Mouse (Mus musculus): ENCODE results near the gene Kng1. TPM values are rescaled to one million over a fixed set of nuclear protein-coding genes. Genes with fewer than 3 reads are reported as not detected.

The Kng1 gene
- polyA plus RNA-seq (2012; rRNA removed): 2.2 and 4.1 TPM in 2 replicates

DNA sequence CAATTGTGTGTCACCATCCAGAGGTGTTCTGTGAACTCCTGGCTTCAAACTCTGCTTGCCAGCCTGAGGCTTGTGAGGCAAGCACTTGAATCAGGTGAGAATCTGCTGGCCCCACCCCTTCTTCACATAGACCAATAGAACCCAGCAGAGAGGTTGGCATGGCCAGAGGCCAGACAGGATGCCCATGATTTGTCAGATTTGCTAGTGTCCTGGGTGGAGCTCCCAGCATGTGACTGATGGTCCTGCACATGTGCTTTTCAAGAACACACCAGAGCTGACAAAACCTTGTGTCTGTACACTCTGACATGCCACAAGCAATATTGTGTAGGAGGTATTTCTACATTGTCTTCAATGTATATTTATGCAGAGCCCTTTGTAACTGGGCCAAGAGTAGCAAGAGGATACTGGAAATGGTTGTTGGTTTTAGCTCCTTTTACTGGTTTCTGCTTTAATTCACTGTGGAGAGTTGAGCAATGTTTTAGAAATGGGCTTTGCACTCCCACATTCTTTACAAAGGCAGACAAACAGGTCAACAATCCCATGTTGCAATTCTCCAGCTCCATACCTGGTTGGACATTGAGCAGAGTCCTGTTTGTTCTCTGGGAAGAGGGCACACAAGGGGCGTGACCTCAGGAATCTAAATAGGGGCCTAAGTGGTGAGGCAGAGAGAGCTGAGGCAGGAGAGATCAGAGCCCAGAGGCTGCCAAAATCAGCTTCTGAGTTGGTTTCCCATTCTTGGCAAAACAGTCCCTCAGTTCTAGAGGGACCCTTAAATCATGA, at the start of gene Kng1:
Gene Kng1 (plus strand): TSS at position 198 of the 780 bp plus-strand sequence.

DNA sequence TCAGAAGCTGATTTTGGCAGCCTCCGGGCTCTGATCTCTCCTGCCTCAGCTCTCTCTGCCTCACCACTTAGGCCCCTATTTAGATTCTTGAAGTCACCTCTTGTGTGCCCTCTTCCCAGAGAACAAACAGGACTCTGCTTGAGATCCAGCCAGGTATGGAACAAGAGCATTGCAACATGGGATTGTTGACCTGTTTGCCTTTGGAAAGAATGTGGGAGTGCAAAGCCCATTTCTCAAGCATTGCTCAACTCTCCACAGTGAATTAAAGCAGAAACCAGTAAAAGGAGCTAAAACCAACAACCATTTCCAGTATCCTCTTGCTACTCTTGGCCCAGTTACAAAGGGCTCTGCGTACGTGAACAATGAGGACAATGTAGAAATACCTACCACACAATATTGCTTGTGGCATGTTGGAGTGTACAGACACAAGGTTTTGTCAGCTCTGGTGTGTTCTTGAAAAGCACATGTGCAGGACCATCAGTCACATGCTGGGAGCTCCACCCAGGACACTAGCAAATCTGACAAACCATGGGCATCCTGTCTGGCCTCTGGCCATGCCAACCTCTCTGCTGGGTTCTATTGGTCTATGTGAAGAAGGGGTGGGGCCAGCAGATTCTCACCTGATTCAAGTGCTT, 28.6 kb upstream of the Kng1 start, which contains the start of gene Kng2:
Gene Kng2 (minus strand): TSS at position 517 of the 635 bp plus-strand sequence.

DNA sequence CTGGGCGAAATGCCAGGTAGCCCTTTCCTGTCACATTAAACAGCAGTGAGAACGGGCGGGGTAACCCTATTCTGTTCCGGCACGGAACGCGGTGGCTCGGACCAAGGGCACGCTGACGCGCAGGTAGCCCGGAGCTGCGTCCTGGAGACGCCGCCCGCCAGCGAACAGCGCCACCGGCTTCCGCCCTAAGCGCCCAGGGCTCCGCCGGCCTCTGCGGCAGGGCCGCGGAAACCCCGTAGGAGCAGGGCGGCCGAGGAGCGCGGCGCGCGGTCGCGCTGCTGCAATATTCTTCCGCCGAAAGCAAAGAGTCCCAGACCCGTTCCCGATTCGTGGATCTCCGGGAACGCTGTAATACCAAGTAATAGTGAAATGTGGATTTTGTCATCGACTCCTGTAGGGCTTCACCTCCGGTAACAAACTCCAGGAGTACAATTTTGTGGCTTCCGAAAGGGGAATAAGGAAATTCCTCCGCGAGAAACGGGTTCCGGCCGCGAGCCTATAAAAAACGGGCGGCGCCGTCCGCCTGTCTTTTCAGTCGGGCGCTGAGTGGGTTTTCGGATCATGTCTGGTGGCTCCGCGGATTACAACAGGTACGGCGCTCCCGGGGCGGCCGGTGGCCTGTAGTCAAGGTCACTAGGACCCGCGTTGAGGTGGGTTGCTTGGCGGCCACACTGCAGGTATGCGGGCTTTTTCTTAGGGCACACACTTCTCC, 49.7 kb downstream of the Kng1 start, which contains the start of gene Eif4a2:
Gene Eif4a2 (plus strand): TSS at position 214 of the 712 bp plus-strand sequence.

DNA sequence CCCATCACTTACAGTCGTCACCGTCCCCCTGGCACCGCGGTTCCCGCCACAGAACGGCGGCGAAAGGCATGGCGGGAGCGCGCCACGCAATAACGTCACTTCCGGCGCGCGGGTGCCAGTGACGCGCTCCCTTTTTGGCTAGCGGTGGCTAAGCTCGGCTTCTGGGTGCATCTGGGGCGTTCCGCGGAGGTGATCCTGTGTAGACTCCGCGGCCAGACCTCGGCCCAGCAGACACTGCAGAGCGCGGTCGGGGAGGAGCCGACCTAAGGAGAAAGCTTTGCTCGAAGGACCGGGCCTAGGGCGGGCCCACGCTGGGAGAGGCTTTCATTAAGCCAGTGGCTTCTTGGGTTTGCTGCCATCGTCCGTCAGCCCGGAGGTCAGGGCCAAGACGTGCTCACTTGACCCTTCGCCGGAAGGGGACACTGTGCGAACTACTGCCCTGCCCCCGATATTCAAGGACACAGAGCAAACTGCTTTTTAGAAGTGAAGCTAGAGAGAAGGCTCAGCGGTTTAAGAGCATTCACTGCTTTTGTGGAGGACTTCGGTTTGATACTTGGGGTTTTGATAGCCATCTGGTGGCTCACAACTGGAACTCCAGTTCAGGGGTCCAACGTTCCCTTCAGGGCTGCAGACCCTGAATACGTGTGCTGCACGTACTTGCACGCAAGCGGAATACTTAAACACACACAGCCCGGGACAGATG, 70.2 kb downstream of the Kng1 start, which contains the start of gene Rfc4:
Gene Rfc4 (minus strand): TSS at position 65 of the 703 bp plus-strand sequence.

Other genes with a start within 250 kb of the Kng1 start
- gene Crygs, start 246.3 kb upstream of the Kng1 start, polyA plus RNA-seq (2012; rRNA removed): not detected in 2 replicates
- gene Tbccd1, start 200.2 kb upstream of the Kng1 start, polyA plus RNA-seq (2012; rRNA removed): 26.3 and 27.4 TPM in 2 replicates
- 46.5 and 50.5 TPM in 2 replicates for gene Dnajb11, start 200.0 kb upstream of the Kng1 start, polyA plus RNA-seq (2012; rRNA removed)
- gene Ahsg, start 166.6 kb upstream of the Kng1 start, polyA plus RNA-seq (2012; rRNA removed): 4.4 and 8.3 TPM in 2 replicates
- gene Fetub, start 139.5 kb upstream of the Kng1 start, polyA plus RNA-seq (2012; rRNA removed): not detected in 2 replicates
- gene Hrg, start 106.8 kb upstream of the Kng1 start, polyA plus RNA-seq (2012; rRNA removed): 0.05 TPM in 1 of 2 replicates, not detected in the other
- gene Kng2, start 28.4 kb upstream of the Kng1 start, polyA plus RNA-seq (2012; rRNA removed): 0.12 and 0.17 TPM in 2 replicates
- gene Eif4a2, start 49.6 kb downstream of the Kng1 start, polyA plus RNA-seq (2012; rRNA removed): 401 and 619 TPM in 2 replicates
- 19.5 and 22.9 TPM in 2 replicates for gene Rfc4, start 69.9 kb downstream of the Kng1 start, polyA plus RNA-seq (2012; rRNA removed)
- gene Adipoq, start 88.7 kb downstream of the Kng1 start, polyA plus RNA-seq (2012; rRNA removed): 0.15 and 0.34 TPM in 2 replicates
- gene St6gal1, start 166.9 kb downstream of the Kng1 start, polyA plus RNA-seq (2012; rRNA removed): 15.9 and 23.9 TPM in 2 replicates

Measured in central nervous system, embryonic 11.5 days (tissue).